8 mouse cellular contexts compared by ENCODE assay signal in genomic region chr11:113326387-113327011, GRCm38 (mm10).
DNase-seq lines count a peak whose midpoint lies in the region; ATAC-seq and TF ChIP-seq lines count a peak whose summit lies in the region.

No protein-coding gene starts in this region.

- TF ChIP-seq CTCF in CH12.LX (conservative IDR thresholded peaks at IDR 0.05 in 1 of 2, IDR thresholded peaks at IDR 0.05 in 1 of 2; ENCODE audit: low read depth in 2 of 2, low read length in 2 of 2): peak; percentile 37 to 77
- TF ChIP-seq CTCF in kidney, postnatal 0 days (IDR thresholded peaks at IDR 0.05; ENCODE audit: low read depth): peak; percentile 82
- TF ChIP-seq CTCF in liver, embryonic 14.5 days (IDR thresholded peaks at IDR 0.05; ENCODE audit: low read depth): peak; percentile 84

- peak; percentile 63 for DNase-seq in CH12.LX (ENCODE audit: extremely low read depth)
- DNase-seq in brain, adult 2 months (ENCODE audit: low read depth, low spot score): peak; percentile 54
- peak; percentile 19 for DNase-seq in fibroblast of lung, adult 2 months (ENCODE audit: low read depth)
- peak; percentile 66 for DNase-seq in kidney, postnatal 0 days (ENCODE audit: low spot score)
- no peak for DNase-seq in liver, embryonic 14.5 days (ENCODE audit: low read depth in 3 of 3, low spot score in 3 of 3)
- peak; percentile 36 to 76 for DNase-seq in thymus, postnatal 10 days (ENCODE audit: low spot score in 2 of 2)

- TF ChIP-seq POLR2A in CH12.LX (IDR thresholded peaks at IDR 0.05; ENCODE audit: low read depth, low read length): no peak

- H3K4me1 ChIP-seq in CH12.LX (ENCODE audit: control insufficient read depth in 1 of 2, insufficient read depth in 2 of 2): peaks cover 3 to 16% of the 10 kb centered on the region in 2 experiments; a peak in 3 of 4 replicates
- H3K4me1 ChIP-seq in heart, embryonic 15.5 days (replicated peaks): 0 out of 2 replicates have a peak, but pooled peaks cover 2% of the 10 kb centered on the region
- H3K4me1 ChIP-seq in kidney, postnatal 0 days (replicated peaks; ENCODE audit: insufficient read depth, low read length): no peaks in the 10 kb centered on the region
- H3K4me1 ChIP-seq in liver, embryonic 14.5 days (replicated peaks; ENCODE audit: control insufficient read depth in 2 of 2, insufficient read depth in 2 of 2, low read length in 1 of 2): no peaks in the 10 kb centered on the region
- H3K4me1 ChIP-seq in neural tube, embryonic 14.5 days (ENCODE audit: control insufficient read depth, insufficient read depth, low read length): peaks cover 7% of the 10 kb centered on the region; the same call in 1 of the 2 replicates

- no peak overlapping the region for H3K27ac ChIP-seq in CH12.LX (ENCODE audit: insufficient read depth, low read depth)
- no peak overlapping the region for H3K27ac ChIP-seq in heart, embryonic 15.5 days
- no peak overlapping the region for H3K27ac ChIP-seq in kidney, postnatal 0 days
- H3K27ac ChIP-seq in liver, embryonic 14.5 days: no peak overlapping the region
- H3K27ac ChIP-seq in neural tube, embryonic 14.5 days (ENCODE audit: low read depth, low read length): peak overlapping the region; percentile 50; the same call in 1 of the 2 replicates

- no peak for ATAC-seq in heart, embryonic 15.5 days (replicated peaks; ENCODE audit: insufficient number of reproducible peaks, insufficient read depth, low FRiP score, low read depth)
- 0 out of 2 replicates have a peak, but pooled peaks have one; percentile 63 for ATAC-seq in kidney, postnatal 0 days (replicated peaks; ENCODE audit: low FRiP score, low read depth)
- no peak for ATAC-seq in liver, embryonic 14.5 days (ENCODE audit: insufficient read depth)
- peak; percentile 84; the same call in 1 of the 2 replicates for ATAC-seq in neural tube, embryonic 14.5 days (ENCODE audit: low read depth)

- in situ Hi-C loops in CH12.LX (cut with MboI; ENCODE audit: low pct_ligation_motif_present, low pct_unique_long_range_greater_than_20kb, low sequenced_read_pairs): no loop called here

- TF ChIP-seq EP300 in CH12.LX (IDR thresholded peaks at IDR 0.05; ENCODE audit: low read length): no peak
- TF ChIP-seq EP300 in liver, embryonic 14.5 days (IDR thresholded peaks at IDR 0.05; ENCODE audit: low read depth): no peak

- H3K79me2 ChIP-seq in CH12.LX (replicated peaks; ENCODE audit: control insufficient read depth, extremely low read depth, insufficient read depth, poor library complexity, severe bottlenecking): no peaks in the 10 kb centered on the region

- H3K4me3 ChIP-seq in CH12.LX (replicated peaks in 1 of 3; ENCODE audit: low read depth in 2 of 3, low read length in 2 of 3, poor library complexity in 1 of 3): no peak overlapping the region
- peak overlapping the region; percentile 17; the same call in 1 of the 2 replicates for H3K4me3 ChIP-seq in heart, embryonic 15.5 days
- no peak overlapping the region for H3K4me3 ChIP-seq in kidney, postnatal 0 days (replicated peaks; ENCODE audit: low read depth, low read length)
- no peak overlapping the region for H3K4me3 ChIP-seq in liver, embryonic 14.5 days (ENCODE audit: insufficient read depth in 1 of 2, low read depth in 2 of 2, low read length in 2 of 2)
- H3K4me3 ChIP-seq in neural tube, embryonic 14.5 days (ENCODE audit: low read depth, low read length): no peak overlapping the region

- TF ChIP-seq RAD21 in CH12.LX (IDR thresholded peaks at IDR 0.05; ENCODE audit: low read depth, low read length): peak; percentile 41

- H3K9me3 ChIP-seq in CH12.LX (replicated peaks; ENCODE audit: low read length): no peaks in the 10 kb centered on the region
- H3K9me3 ChIP-seq in heart, embryonic 15.5 days (replicated peaks): no peaks in the 10 kb centered on the region
- H3K9me3 ChIP-seq in kidney, postnatal 0 days (replicated peaks; ENCODE audit: low read length): no peaks in the 10 kb centered on the region
- H3K9me3 ChIP-seq in liver, embryonic 14.5 days (ENCODE audit: control insufficient read depth, low read length): no peaks in the 10 kb centered on the region
- H3K9me3 ChIP-seq in neural tube, embryonic 14.5 days (ENCODE audit: control insufficient read depth, low read length): no peaks in the 10 kb centered on the region

- dilution Hi-C loops in CH12.LX (cut with MboI; ENCODE audit: extremely low pct_ligation_motif_present, extremely low pct_unique_long_range_greater_than_20kb, low sequenced_read_pairs): no loop called here

- no peak overlapping the region for H3K4me2 ChIP-seq in CH12.LX (ENCODE audit: insufficient read depth, low read depth, poor library complexity, severe bottlenecking)
- H3K4me2 ChIP-seq in heart, embryonic 15.5 days: peak overlapping the region; percentile 50
- H3K4me2 ChIP-seq in kidney, postnatal 0 days (ENCODE audit: low read length): peak overlapping the region; percentile 30; the same call in 1 of the 2 replicates
- H3K4me2 ChIP-seq in liver, embryonic 14.5 days (ENCODE audit: low read depth): peak overlapping the region; percentile 11; the same call in 1 of the 2 replicates
- peak overlapping the region; percentile 30; the same call in 1 of the 2 replicates for H3K4me2 ChIP-seq in neural tube, embryonic 14.5 days (ENCODE audit: low read depth, low read length)

- peaks cover 0 to 33% of the 10 kb centered on the region in 2 experiments for H3K36me3 ChIP-seq in CH12.LX (replicated peaks in 1 of 2; ENCODE audit: control insufficient read depth in 1 of 2, insufficient read depth in 1 of 2, low read length in 1 of 2)
- no peaks in the 10 kb centered on the region for H3K36me3 ChIP-seq in heart, embryonic 15.5 days
- H3K36me3 ChIP-seq in kidney, postnatal 0 days (ENCODE audit: insufficient read depth, low read length): no peaks in the 10 kb centered on the region
- H3K36me3 ChIP-seq in liver, embryonic 14.5 days (replicated peaks; ENCODE audit: control insufficient read depth, insufficient read depth, low read depth): no peaks in the 10 kb centered on the region
- H3K36me3 ChIP-seq in neural tube, embryonic 14.5 days (ENCODE audit: control insufficient read depth, insufficient read depth, low read length): no peaks in the 10 kb centered on the region

- H3K27me3 ChIP-seq in CH12.LX (replicated peaks): no peaks in the 10 kb centered on the region
- no peaks in the 10 kb centered on the region for H3K27me3 ChIP-seq in heart, embryonic 15.5 days
- no peaks in the 10 kb centered on the region for H3K27me3 ChIP-seq in kidney, postnatal 0 days (ENCODE audit: insufficient read depth, low read length)
- H3K27me3 ChIP-seq in liver, embryonic 14.5 days (ENCODE audit: control insufficient read depth, insufficient read depth, low read length): no peaks in the 10 kb centered on the region
- no peaks in the 10 kb centered on the region for H3K27me3 ChIP-seq in neural tube, embryonic 14.5 days (ENCODE audit: control insufficient read depth, insufficient read depth, low read length)

- WGBS in heart, embryonic 15.5 days: 24% methylated on average over 18 of the region's 18 CpGs
- 27% methylated on average over 18 of the region's 18 CpGs for WGBS in kidney, postnatal 0 days
- WGBS in liver, embryonic 14.5 days (ENCODE audit: insufficient replicate concordance): 25% methylated on average over 18 of the region's 18 CpGs
- 17% methylated on average over 18 of the region's 18 CpGs for whole genome bisulfite sequencing in neural tube, embryonic 14.5 days

- H3K9ac ChIP-seq in CH12.LX (ENCODE audit: insufficient read depth, low read depth): no peak overlapping the region
- H3K9ac ChIP-seq in heart, embryonic 15.5 days: no peak overlapping the region
- no peak overlapping the region for H3K9ac ChIP-seq in kidney, postnatal 0 days (ENCODE audit: low read depth, low read length)
- H3K9ac ChIP-seq in liver, embryonic 14.5 days (replicated peaks): no peak overlapping the region
- H3K9ac ChIP-seq in neural tube, embryonic 14.5 days (replicated peaks; ENCODE audit: low read depth, low read length): no peak overlapping the region

TF ChIP-seq in CH12.LX, 34 proteins besides CTCF, POLR2A, EP300 and RAD21:
- no peak for TF ChIP-seq USF1 (IDR thresholded peaks at IDR 0.05; ENCODE audit: low read depth, low read length)
- peak; percentile 42; the same call in 1 of the 2 replicates for TF ChIP-seq NELFE (IDR thresholded peaks at IDR 0.05; ENCODE audit: low read depth, low read length)
- TF ChIP-seq UBTF (IDR thresholded peaks at IDR 0.05; ENCODE audit: low read depth, low read length): no peak
- no peak for TF ChIP-seq ZC3H11A (IDR thresholded peaks at IDR 0.05; ENCODE audit: low read depth, low read length)
- TF ChIP-seq SMC3 (IDR thresholded peaks at IDR 0.05; ENCODE audit: low read depth, low read length): peak; percentile 71
- 0 out of 2 replicates have a peak, but pooled peaks have one; percentile 13 for TF ChIP-seq MYC (IDR thresholded peaks at IDR 0.05; ENCODE audit: low read depth, low read length)
- 0 out of 2 replicates have a peak, but pooled peaks have one; percentile 31 for TF ChIP-seq MAX (IDR thresholded peaks at IDR 0.05; ENCODE audit: low read length)

Comparison
In these comparisons a context has a peak if more than half of its experiments do, and no peak if none do; other contexts are left out.
1. DNase-seq: peak in CH12.LX (single experiment), brain, adult 2 months (single experiment), fibroblast of lung, adult 2 months (single experiment), kidney, postnatal 0 days (single experiment) and thymus, postnatal 10 days (2 of 2); none in liver, embryonic 14.5 days (0 of 3).
2. ATAC-seq: peak in kidney, postnatal 0 days (single experiment) and neural tube, embryonic 14.5 days (single experiment); none in heart, embryonic 15.5 days (single experiment) and liver, embryonic 14.5 days (single experiment).
3. Peak in every context shown above with its lines, with median percentiles within 50 percentile points of each other: CTCF ChIP-seq.